Mouse (Mus musculus) embryonic fibroblast, embryonic 13.5 days (primary cell): ENCODE measurements around the gene Prr23a1.

Experiments used
- CTCF ChIP-seq: IDR thresholded peaks from 2 replicates; pipeline ENCODE4 v1.5.1; 2011; ENCODE audit warnings: mild to moderate bottlenecking, control low read depth, low read length, moderate library complexity, borderline replicate concordance; ENCODE audit not compliant: insufficient read depth
- POLR2A ChIP-seq: IDR thresholded peaks from 2 replicates; pipeline ENCODE4 v1.6.1; 2011; ENCODE audit warnings: low read depth, mild to moderate bottlenecking, control low read depth, low read length, moderate library complexity

GRCm38 (mm10) chr9:98864571-98864970, 22.3 kb downstream of the Prr23a1 start, which contains the start of gene Prr23a3:
- TF ChIP-seq POLR2A (no peak), CTCF (no peak)
